Mouse (Mus musculus): ENCODE results near the gene Mpnd. TPM values are rescaled to one million over a fixed set of nuclear protein-coding genes. Genes with fewer than 3 reads are reported as not detected.
"Not testable (repeated sequence)": the region's sequence is repeated elsewhere in the genome, so short reads cannot be mapped to it uniquely, and the experiment has no call there.

Gene Mpnd
- polyA plus RNA-seq, 2 experiments = 101 to 118 TPM

DNA sequence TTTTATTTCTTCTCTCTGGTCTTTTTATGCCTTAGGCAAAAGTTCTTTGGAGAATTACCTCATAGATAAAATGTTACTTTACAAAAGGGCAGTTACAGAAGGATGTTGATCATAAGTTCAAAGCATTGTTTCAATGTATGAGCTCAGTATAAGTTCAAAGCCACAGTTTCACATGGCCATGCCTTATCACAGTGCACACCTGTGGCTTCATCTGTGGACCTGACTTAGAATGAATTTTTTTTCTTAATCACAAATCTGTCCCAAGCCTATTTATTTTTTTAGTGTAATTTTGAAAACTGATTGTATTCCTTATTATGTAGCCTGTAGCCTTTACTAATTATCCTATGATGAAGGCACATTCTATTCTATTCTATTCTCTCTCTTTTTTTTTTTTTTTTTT lies 49.4 kb downstream of the Mpnd start:
- no peaks in the 10 kb centered on the region for H3K9me3 ChIP-seq (ENCODE audit: control insufficient read depth, low read length)
- H3K36me3 ChIP-seq (ENCODE audit: control insufficient read depth, insufficient read depth, low read length) = peaks cover 69% of the 10 kb centered on the region
- no peaks in the 10 kb centered on the region for H3K27me3 ChIP-seq (ENCODE audit: control insufficient read depth, insufficient read depth, low read length)
- no peak overlapping the region for H3K4me2 ChIP-seq (replicated peaks; ENCODE audit: low read depth, low read length, severe bottlenecking)
- no peak overlapping the region for H3K27ac ChIP-seq (replicated peaks; ENCODE audit: low read depth, low read length)
- no peak overlapping the region for H3K9ac ChIP-seq (ENCODE audit: low read depth, low read length, severe bottlenecking)
- TF ChIP-seq POLR2A (IDR thresholded peaks at IDR 0.05; ENCODE audit: borderline replicate concordance, extremely low read depth, insufficient read depth, insufficient read length) = no peak
- H3K4me3 ChIP-seq (replicated peaks; ENCODE audit: low read length) = no peak overlapping the region
- no peaks in the 10 kb centered on the region for H3K4me1 ChIP-seq (ENCODE audit: control insufficient read depth, insufficient read depth, low read length)
- no peak for ATAC-seq (ENCODE audit: low FRiP score, low read depth)
- DNase-seq (ENCODE audit: low spot score) = no peak

DNA sequence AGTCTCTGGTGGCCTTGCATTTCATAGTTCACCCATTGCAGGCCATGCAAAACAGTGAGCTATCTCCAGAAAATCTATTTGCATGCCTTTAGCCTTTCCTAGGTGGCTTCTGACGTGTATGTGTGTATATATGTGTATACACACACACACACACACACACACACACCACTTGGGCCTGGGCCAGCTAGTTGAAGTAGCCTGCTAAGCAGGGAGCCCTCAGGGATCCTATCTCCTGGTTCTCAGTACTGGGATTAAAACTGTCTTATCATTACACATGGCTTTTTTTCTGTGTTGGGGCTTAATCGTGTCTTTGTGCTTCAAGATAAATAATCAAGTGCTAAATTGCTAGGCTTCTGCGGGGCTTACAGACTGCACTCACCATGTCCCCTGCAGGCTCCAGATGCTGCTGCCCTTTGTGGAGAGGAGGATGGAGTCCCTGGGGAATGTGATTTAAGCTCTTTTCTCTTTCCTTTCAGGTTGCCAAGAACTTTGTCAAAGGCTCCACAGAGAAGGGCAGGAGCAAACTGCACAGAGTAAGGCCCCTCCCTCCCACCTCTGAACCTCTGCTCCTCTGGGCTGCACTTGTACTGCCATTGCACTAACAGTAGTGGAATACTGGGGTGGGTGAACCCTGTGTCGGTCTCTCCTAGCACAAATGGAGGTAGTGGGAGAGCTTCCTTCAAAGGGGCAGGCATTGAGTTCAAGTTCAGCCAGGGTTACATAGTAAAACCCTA lies 50.6 kb downstream of the Mpnd start:
- TF ChIP-seq POLR2A (IDR thresholded peaks at IDR 0.05; ENCODE audit: borderline replicate concordance, extremely low read depth, insufficient read depth, insufficient read length) = no peak
- ATAC-seq (ENCODE audit: low FRiP score, low read depth) = no peak
- DNase-seq (ENCODE audit: low spot score) = no peak
- H3K36me3 ChIP-seq (ENCODE audit: control insufficient read depth, insufficient read depth, low read length) = peaks cover 68% of the 10 kb centered on the region
- H3K27me3 ChIP-seq (ENCODE audit: control insufficient read depth, insufficient read depth, low read length) = no peaks in the 10 kb centered on the region
- no peaks in the 10 kb centered on the region for H3K4me1 ChIP-seq (ENCODE audit: control insufficient read depth, insufficient read depth, low read length)
- H3K27ac ChIP-seq (replicated peaks; ENCODE audit: low read depth, low read length) = no peak overlapping the region
- no peak overlapping the region for H3K4me3 ChIP-seq (replicated peaks; ENCODE audit: low read length)
- whole genome bisulfite sequencing = 83% methylated on average over 4 of the region's 4 CpGs
- no peak overlapping the region for H3K9ac ChIP-seq (ENCODE audit: low read depth, low read length, severe bottlenecking)
- H3K9me3 ChIP-seq (ENCODE audit: control insufficient read depth, low read length) = no peaks in the 10 kb centered on the region
- no peak overlapping the region for H3K4me2 ChIP-seq (replicated peaks; ENCODE audit: low read depth, low read length, severe bottlenecking)

DNA sequence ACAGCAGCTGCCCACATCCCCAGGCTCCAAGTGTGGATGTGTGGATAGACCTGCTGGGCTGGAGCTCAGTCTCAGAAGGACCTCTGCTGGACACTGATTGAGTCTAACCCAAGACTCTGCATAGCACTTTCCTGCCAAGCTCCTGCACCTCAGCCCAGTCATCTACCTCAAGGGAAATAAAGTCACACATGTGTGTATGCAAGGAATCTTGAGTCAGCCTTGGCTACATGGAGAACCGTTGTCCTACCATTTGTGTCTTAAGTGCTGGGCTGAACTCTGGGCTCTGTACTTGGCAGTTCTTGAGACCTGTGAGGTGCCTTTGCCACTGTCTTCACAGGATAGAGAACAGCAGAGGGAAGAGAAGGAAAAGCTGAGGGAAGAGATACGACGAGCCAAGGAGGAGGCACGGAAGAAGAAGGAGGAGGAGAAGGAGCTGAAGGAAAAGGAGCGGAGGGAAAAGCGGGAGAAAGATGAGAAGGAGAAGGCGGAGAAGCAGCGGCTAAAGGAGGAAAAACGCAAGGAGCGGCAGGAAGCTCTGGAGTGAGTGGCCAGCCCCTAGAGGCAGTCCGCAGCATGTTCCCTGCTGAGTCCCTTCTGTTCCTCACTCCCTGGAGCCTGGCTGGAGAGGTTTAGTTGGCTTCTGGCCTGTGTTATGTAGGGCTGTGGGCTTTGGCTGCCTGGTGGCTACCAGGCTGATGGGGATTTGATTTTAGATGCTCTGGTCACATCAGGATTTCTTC lies 52.0 kb downstream of the Mpnd start:
- Histone ChIP-seq H3K9me3 (ENCODE audit: control insufficient read depth, low read length) (no peaks in the 10 kb centered on the region), H3K4me3 (replicated peaks; ENCODE audit: low read length) (no peak overlapping the region), H3K4me1 (ENCODE audit: control insufficient read depth, insufficient read depth, low read length) (no peaks in the 10 kb centered on the region), H3K27ac (replicated peaks; ENCODE audit: low read depth, low read length) (no peak overlapping the region), H3K36me3 (ENCODE audit: control insufficient read depth, insufficient read depth, low read length) (peaks cover 72% of the 10 kb centered on the region), H3K27me3 (ENCODE audit: control insufficient read depth, insufficient read depth, low read length) (no peaks in the 10 kb centered on the region), H3K4me2 (replicated peaks; ENCODE audit: low read depth, low read length, severe bottlenecking) (no peak overlapping the region), H3K9ac (ENCODE audit: low read depth, low read length, severe bottlenecking) (no peak overlapping the region)
- TF ChIP-seq POLR2A (IDR thresholded peaks at IDR 0.05; ENCODE audit: borderline replicate concordance, extremely low read depth, insufficient read depth, insufficient read length) = no peak
- DNase-seq (ENCODE audit: low spot score) (no peak), ATAC-seq (ENCODE audit: low FRiP score, low read depth) (no peak)
- WGBS = 90% methylated on average over 10 of the region's 11 CpGs

DNA sequence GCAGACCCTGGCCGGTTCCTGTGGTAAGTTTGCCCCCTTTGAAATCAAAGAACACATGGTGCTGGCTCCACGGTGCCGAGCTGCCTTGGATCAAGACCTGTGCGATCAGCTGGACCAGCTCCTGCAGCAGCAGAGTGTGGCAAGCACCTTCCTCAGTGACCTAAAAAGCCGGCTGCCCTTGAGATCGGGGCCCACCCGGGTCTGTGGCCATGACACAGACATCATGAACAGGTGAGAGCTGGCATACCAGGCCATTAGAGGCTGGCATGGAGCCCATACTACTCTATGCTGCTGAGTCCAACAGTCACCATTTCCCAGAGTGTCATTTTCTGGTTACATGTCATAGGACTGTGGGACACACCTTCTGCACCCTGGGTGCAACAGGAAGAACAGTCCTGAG lies 56.6 kb downstream of the Mpnd start:
- Histone ChIP-seq H3K36me3 (ENCODE audit: control insufficient read depth, insufficient read depth, low read length) (peaks cover 96% of the 10 kb centered on the region), H3K4me3 (replicated peaks; ENCODE audit: low read length) (no peak overlapping the region), H3K4me1 (ENCODE audit: control insufficient read depth, insufficient read depth, low read length) (no peaks in the 10 kb centered on the region), H3K4me2 (replicated peaks; ENCODE audit: low read depth, low read length, severe bottlenecking) (no peak overlapping the region), H3K27ac (replicated peaks; ENCODE audit: low read depth, low read length) (no peak overlapping the region), H3K27me3 (ENCODE audit: control insufficient read depth, insufficient read depth, low read length) (no peaks in the 10 kb centered on the region), H3K9ac (ENCODE audit: low read depth, low read length, severe bottlenecking) (no peak overlapping the region), H3K9me3 (ENCODE audit: control insufficient read depth, low read length) (no peaks in the 10 kb centered on the region)
- 93% methylated on average over 7 of the region's 7 CpGs for WGBS
- DNase-seq (ENCODE audit: low spot score) (no peak), ATAC-seq (ENCODE audit: low FRiP score, low read depth) (no peak)
- TF ChIP-seq POLR2A (IDR thresholded peaks at IDR 0.05; ENCODE audit: borderline replicate concordance, extremely low read depth, insufficient read depth, insufficient read length) = no peak

DNA sequence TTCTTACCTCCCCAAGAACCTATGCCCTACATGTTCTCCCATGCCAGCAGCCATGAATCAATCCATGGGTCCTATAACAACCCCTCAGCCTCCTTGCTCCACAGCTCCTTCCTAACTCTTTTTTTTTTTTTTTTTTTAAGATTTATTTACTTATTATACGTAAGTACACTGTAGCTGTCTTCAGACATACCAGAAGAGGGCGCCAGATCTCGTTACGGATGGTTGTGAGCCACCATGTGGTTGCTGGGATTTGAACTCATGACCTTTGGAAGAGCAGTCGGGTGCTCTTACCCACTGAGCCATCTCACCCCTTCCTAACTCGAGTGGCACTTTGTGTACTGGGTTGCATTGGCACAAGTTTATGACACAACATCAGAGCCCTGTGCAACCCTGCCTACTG lies 60.2 kb downstream of the Mpnd start:
- not testable (repeated sequence) for DNase-seq (ENCODE audit: low spot score); H3K9me3 ChIP-seq (ENCODE audit: control insufficient read depth, low read length); ATAC-seq (ENCODE audit: low FRiP score, low read depth); H3K4me1 ChIP-seq (ENCODE audit: control insufficient read depth, insufficient read depth, low read length); H3K9ac ChIP-seq (ENCODE audit: low read depth, low read length, severe bottlenecking); H3K27me3 ChIP-seq (ENCODE audit: control insufficient read depth, insufficient read depth, low read length); H3K4me3 ChIP-seq (replicated peaks; ENCODE audit: low read length); H3K27ac ChIP-seq (replicated peaks; ENCODE audit: low read depth, low read length); H3K4me2 ChIP-seq (replicated peaks; ENCODE audit: low read depth, low read length, severe bottlenecking)
- WGBS = 82% methylated on average over 6 of the region's 6 CpGs
- peaks cover 99% of the 10 kb centered on the region for H3K36me3 ChIP-seq (ENCODE audit: control insufficient read depth, insufficient read depth, low read length)

Other genes starting within 250 kb of the Mpnd start
- 2.1 and 3.5 TPM in 2 replicates for gene Zfp119a, start 126.8 kb upstream of the Mpnd start, polyA plus RNA-seq (2012; rRNA removed)
- gene Zfp119a, start 126.8 kb upstream of the Mpnd start, polyA plus RNA-seq (2014; fragmentation: Nextera tagmentation; extraction: Ambion mirVana) = 10.3 and 11.4 TPM in 2 replicates
- 5.3 and 7.6 TPM in 2 replicates for gene Zfp959, start 113.6 kb upstream of the Mpnd start, polyA plus RNA-seq (2012; rRNA removed)
- gene Zfp959, start 113.6 kb upstream of the Mpnd start, polyA plus RNA-seq (2014; fragmentation: Nextera tagmentation; extraction: Ambion mirVana) = 11.1 and 12.1 TPM in 2 replicates
- 1.9 and 3.5 TPM in 2 replicates for gene Zfp119b, start 56.2 kb upstream of the Mpnd start, polyA plus RNA-seq (2012; rRNA removed)
- gene Zfp119b, start 56.2 kb upstream of the Mpnd start, polyA plus RNA-seq (2014; fragmentation: Nextera tagmentation; extraction: Ambion mirVana) = 7.1 and 8.3 TPM in 2 replicates
- gene Ebi3, start 53.1 kb upstream of the Mpnd start, polyA plus RNA-seq (2012; rRNA removed) = 2.3 and 2.8 TPM in 2 replicates
- 1.7 and 2.2 TPM in 2 replicates for gene Ebi3, start 53.1 kb upstream of the Mpnd start, polyA plus RNA-seq (2014; fragmentation: Nextera tagmentation; extraction: Ambion mirVana)
- 9.3 and 13.3 TPM in 2 replicates for gene Yju2, start 46.6 kb upstream of the Mpnd start, polyA plus RNA-seq (2012; rRNA removed)
- gene Yju2, start 46.6 kb upstream of the Mpnd start, polyA plus RNA-seq (2014; fragmentation: Nextera tagmentation; extraction: Ambion mirVana) = 16.7 and 19.2 TPM in 2 replicates
- gene Shd, start 35.2 kb upstream of the Mpnd start, polyA plus RNA-seq (2012; rRNA removed) = 58.0 and 77.5 TPM in 2 replicates
- gene Shd, start 35.2 kb upstream of the Mpnd start, polyA plus RNA-seq (2014; fragmentation: Nextera tagmentation; extraction: Ambion mirVana) = 25.8 and 33.7 TPM in 2 replicates
- 27.5 and 29.4 TPM in 2 replicates for gene Fsd1, start 19.2 kb upstream of the Mpnd start, polyA plus RNA-seq (2012; rRNA removed)
- gene Fsd1, start 19.2 kb upstream of the Mpnd start, polyA plus RNA-seq (2014; fragmentation: Nextera tagmentation; extraction: Ambion mirVana) = 14.2 and 18.7 TPM in 2 replicates
- 14.7 TPM in 2 replicates for gene Stap2, start 127 bp upstream of the Mpnd start, polyA plus RNA-seq (2012; rRNA removed)
- 14.4 and 18.7 TPM in 2 replicates for gene Stap2, start 127 bp upstream of the Mpnd start, polyA plus RNA-seq (2014; fragmentation: Nextera tagmentation; extraction: Ambion mirVana)
- 176 and 194 TPM in 2 replicates for gene Sh3gl1, start 30.9 kb downstream of the Mpnd start, polyA plus RNA-seq (2012; rRNA removed)
- gene Sh3gl1, start 30.9 kb downstream of the Mpnd start, polyA plus RNA-seq (2014; fragmentation: Nextera tagmentation; extraction: Ambion mirVana) = 166 and 178 TPM in 2 replicates
- 22.8 and 25.1 TPM in 2 replicates for gene Chaf1a, start 34.7 kb downstream of the Mpnd start, polyA plus RNA-seq (2012; rRNA removed)
- gene Chaf1a, start 34.7 kb downstream of the Mpnd start, polyA plus RNA-seq (2014; fragmentation: Nextera tagmentation; extraction: Ambion mirVana) = 18.4 and 19.3 TPM in 2 replicates
- 61.9 and 82.9 TPM in 2 replicates for gene Ubxn6, start 69.3 kb downstream of the Mpnd start, polyA plus RNA-seq (2012; rRNA removed)
- gene Ubxn6, start 69.3 kb downstream of the Mpnd start, polyA plus RNA-seq (2014; fragmentation: Nextera tagmentation; extraction: Ambion mirVana) = 36.4 and 43.1 TPM in 2 replicates
- 82.3 and 118 TPM in 2 replicates for gene Hdgfl2, start 73.9 kb downstream of the Mpnd start, polyA plus RNA-seq (2012; rRNA removed)
- 84.9 and 104 TPM in 2 replicates for gene Hdgfl2, start 73.9 kb downstream of the Mpnd start, polyA plus RNA-seq (2014; fragmentation: Nextera tagmentation; extraction: Ambion mirVana)
- 0.04 and 0.09 TPM in 2 replicates for gene Plin4, start 104.1 kb downstream of the Mpnd start, polyA plus RNA-seq (2012; rRNA removed)
- gene Plin4, start 104.1 kb downstream of the Mpnd start, polyA plus RNA-seq (2014; fragmentation: Nextera tagmentation; extraction: Ambion mirVana) = 0.07 and 0.11 TPM in 2 replicates
- not detected in 2 replicates for gene Plin5, start 111.9 kb downstream of the Mpnd start, polyA plus RNA-seq (2012; rRNA removed)
- 0.10 and 0.17 TPM in 2 replicates for gene Plin5, start 111.9 kb downstream of the Mpnd start, polyA plus RNA-seq (2014; fragmentation: Nextera tagmentation; extraction: Ambion mirVana)
- gene Lrg1, start 116.3 kb downstream of the Mpnd start, polyA plus RNA-seq (2012; rRNA removed) = 0.27 and 0.29 TPM in 2 replicates
- gene Lrg1, start 116.3 kb downstream of the Mpnd start, polyA plus RNA-seq (2014; fragmentation: Nextera tagmentation; extraction: Ambion mirVana) = 0.43 and 0.51 TPM in 2 replicates
- gene Sema6b, start 134.6 kb downstream of the Mpnd start, polyA plus RNA-seq (2012; rRNA removed) = 10.5 and 13.4 TPM in 2 replicates
- 3.1 and 3.8 TPM in 2 replicates for gene Sema6b, start 134.6 kb downstream of the Mpnd start, polyA plus RNA-seq (2014; fragmentation: Nextera tagmentation; extraction: Ambion mirVana)
- gene Tnfaip8l1, start 156.8 kb downstream of the Mpnd start, polyA plus RNA-seq (2012; rRNA removed) = 9.3 and 10.3 TPM in 2 replicates
- 11.6 and 11.7 TPM in 2 replicates for gene Tnfaip8l1, start 156.8 kb downstream of the Mpnd start, polyA plus RNA-seq (2014; fragmentation: Nextera tagmentation; extraction: Ambion mirVana)
- 83.2 and 93.7 TPM in 2 replicates for gene Mydgf, start 178.2 kb downstream of the Mpnd start, polyA plus RNA-seq (2012; rRNA removed)
- gene Mydgf, start 178.2 kb downstream of the Mpnd start, polyA plus RNA-seq (2014; fragmentation: Nextera tagmentation; extraction: Ambion mirVana) = 99.7 and 101 TPM in 2 replicates
- gene Dpp9, start 213.2 kb downstream of the Mpnd start, polyA plus RNA-seq (2012; rRNA removed) = 54.3 and 69.6 TPM in 2 replicates
- gene Dpp9, start 213.2 kb downstream of the Mpnd start, polyA plus RNA-seq (2014; fragmentation: Nextera tagmentation; extraction: Ambion mirVana) = 33.9 and 37.7 TPM in 2 replicates